Mouse (Mus musculus) midbrain, embryonic 16.5 days (tissue): ENCODE data around the gene Itprid1. TPM values are rescaled to one million over a fixed set of nuclear protein-coding genes. Genes with fewer than 3 reads are reported as not detected.

Experiments used
- ATAC-seq: fragments of 200-750 bp; cut with Nextera tagmentation; 2 replicates; pipeline ENCODE4 v1.8.0; 2017; ENCODE audit warnings: moderate TSS enrichment
- H3K27ac ChIP-seq: fragments of 300-500 bp; sonication (generic); 2 replicates; pipeline ENCODE4 v1.5.1; 2014; ENCODE audit warnings: mild to moderate bottlenecking, low read length, mixed read lengths
- H3K27me3 ChIP-seq: fragments of 300-500 bp; sonication (generic); 2 replicates; pipeline ENCODE4 v1.6.1; 2014; ENCODE audit warnings: low read depth, low read length, mixed read lengths; ENCODE audit not compliant: control insufficient read depth, insufficient read depth
- H3K36me3 ChIP-seq: fragments of 300-500 bp; sonication (generic); 2 replicates; pipeline ENCODE4 v1.6.1; 2014; ENCODE audit warnings: mild to moderate bottlenecking, low read length, moderate library complexity, mixed read lengths; ENCODE audit not compliant: control insufficient read depth, insufficient read depth
- H3K4me1 ChIP-seq: fragments of 300-500 bp; sonication (generic); 2 replicates; pipeline ENCODE4 v1.6.1; 2014; ENCODE audit warnings: mild to moderate bottlenecking, low read length, mixed read lengths; ENCODE audit not compliant: control insufficient read depth, insufficient read depth
- H3K4me2 ChIP-seq: fragments of 300-500 bp; sonication (generic); 2 replicates; pipeline ENCODE4 v1.6.1; 2014; ENCODE audit warnings: mild to moderate bottlenecking, low read length, mixed read lengths
- H3K4me3 ChIP-seq: fragments of 300-500 bp; sonication (generic); 2 replicates; pipeline ENCODE4 v1.5.1; 2014; ENCODE audit warnings: low read depth, mild to moderate bottlenecking, low read length, moderate library complexity, mixed read lengths
- H3K9ac ChIP-seq: fragments of 300-500 bp; sonication (generic); 2 replicates; pipeline ENCODE4 v1.6.1; 2014; ENCODE audit warnings: low read depth, low read length, mixed read lengths
- H3K9me3 ChIP-seq: fragments of 300-500 bp; sonication (generic); replicated peaks from 2 replicates; pipeline ENCODE4 v1.6.1; 2014; ENCODE audit warnings: mild to moderate bottlenecking, low read length, mixed read lengths; ENCODE audit not compliant: control insufficient read depth, poor library complexity, severe bottlenecking
- WGBS: fragments of 180-500 bp; shearing (Covaris S2); extraction: QIAGEN DNeasy Blood & Tissue Kit; methylation state at CpG from one replicate; pipeline ENCODE4 v1.1.7; 2014; 5-methylcytosine and 5-hydroxymethylcytosine counted together
- polyA plus RNA-seq: library from polyadenylated mRNA; unstranded; fragments of >200 nt; fragmentation: Nextera tagmentation; extraction: Ambion mirVana; gene quantifications from 2 replicates; pipeline ENCODE4 v1.2.1, GENCODE M21; 2015

The Itprid1 gene
- polyA plus RNA-seq, 1 experiment from 2014 or later = 0.05 TPM

GRCm38 (mm10) chr6:55920866-55921630, 84.4 kb downstream of the Itprid1 start:
- Histone ChIP-seq H3K4me2 (no peak overlapping the region), H3K27me3 (no peaks in the 10 kb centered on the region), H3K9me3 (no peaks in the 10 kb centered on the region), H3K27ac (no peak overlapping the region), H3K4me3 (no peak overlapping the region), H3K4me1 (peaks cover 6% of the 10 kb centered on the region), H3K36me3 (no peaks in the 10 kb centered on the region), H3K9ac (no peak overlapping the region)
- peak; percentile 60; the same call in 1 of the 2 replicates for ATAC-seq
- 43% methylated on average over 4 of the region's 4 CpGs for WGBS

GRCm38 (mm10) chr6:55944709-55945108, 108.0 kb downstream of the Itprid1 start:
- H3K4me1 ChIP-seq = no peaks in the 10 kb centered on the region
- no peak overlapping the region for H3K9ac ChIP-seq
- H3K9me3 ChIP-seq = no peaks in the 10 kb centered on the region
- no peak overlapping the region for H3K27ac ChIP-seq
- ATAC-seq = no peak
- WGBS = 88% methylated on average over 1 of the region's 1 CpGs
- no peak overlapping the region for H3K4me3 ChIP-seq
- H3K36me3 ChIP-seq = no peaks in the 10 kb centered on the region
- H3K27me3 ChIP-seq = no peaks in the 10 kb centered on the region
- no peak overlapping the region for H3K4me2 ChIP-seq

- H3K4me3 ChIP-seq = no peak overlapping the region
- no peaks in the 10 kb centered on the region for H3K36me3 ChIP-seq
- no peaks in the 10 kb centered on the region for H3K27me3 ChIP-seq
- H3K27ac ChIP-seq = no peak overlapping the region
- no peaks in the 10 kb centered on the region for H3K9me3 ChIP-seq
- no peak overlapping the region for H3K4me2 ChIP-seq
- peak; percentile 94 for ATAC-seq
- H3K9ac ChIP-seq = no peak overlapping the region
- no peaks in the 10 kb centered on the region for H3K4me1 ChIP-seq
- 76% methylated on average over 8 of the region's 8 CpGs for WGBS
These were observed 113.8 kb downstream of the Itprid1 start for GRCm38 (mm10) chr6:55950345-55951110.

GRCm38 (mm10) chr6:55972998-55973397, 136.3 kb downstream of the Itprid1 start:
- no peaks in the 10 kb centered on the region for H3K4me1 ChIP-seq
- no peak overlapping the region for H3K27ac ChIP-seq
- H3K4me2 ChIP-seq = no peak overlapping the region
- H3K27me3 ChIP-seq = no peaks in the 10 kb centered on the region
- H3K4me3 ChIP-seq = no peak overlapping the region
- H3K9me3 ChIP-seq = no peaks in the 10 kb centered on the region
- H3K9ac ChIP-seq = no peak overlapping the region
- peak; percentile 72; the same call in 1 of the 2 replicates for ATAC-seq
- no peaks in the 10 kb centered on the region for H3K36me3 ChIP-seq

GRCm38 (mm10) chr6:55979766-55980165, 143.1 kb downstream of the Itprid1 start:
- no peaks in the 10 kb centered on the region for H3K36me3 ChIP-seq
- no peak for ATAC-seq
- no peak overlapping the region for H3K4me2 ChIP-seq
- H3K27me3 ChIP-seq = no peaks in the 10 kb centered on the region
- H3K4me3 ChIP-seq = no peak overlapping the region
- 88% methylated on average over 2 of the region's 2 CpGs for WGBS
- no peak overlapping the region for H3K9ac ChIP-seq
- no peaks in the 10 kb centered on the region for H3K4me1 ChIP-seq
- H3K9me3 ChIP-seq = no peaks in the 10 kb centered on the region
- no peak overlapping the region for H3K27ac ChIP-seq

- Histone ChIP-seq H3K4me3 (no peak overlapping the region), H3K27me3 (no peaks in the 10 kb centered on the region), H3K27ac (no peak overlapping the region), H3K9ac (no peak overlapping the region), H3K36me3 (no peaks in the 10 kb centered on the region), H3K4me1 (no peaks in the 10 kb centered on the region), H3K9me3 (no peaks in the 10 kb centered on the region), H3K4me2 (no peak overlapping the region)
- no peak for ATAC-seq
- 79% methylated on average over 4 of the region's 4 CpGs for WGBS
These were observed 172.0 kb downstream of the Itprid1 start for GRCm38 (mm10) chr6:56008711-56009110.

- WGBS = 81% methylated on average over 5 of the region's 5 CpGs
- no peak overlapping the region for H3K9ac ChIP-seq
- H3K4me3 ChIP-seq = no peak overlapping the region
- no peak for ATAC-seq
- H3K9me3 ChIP-seq = no peaks in the 10 kb centered on the region
- H3K4me2 ChIP-seq = no peak overlapping the region
- H3K27me3 ChIP-seq = no peaks in the 10 kb centered on the region
- peaks cover 4% of the 10 kb centered on the region for H3K4me1 ChIP-seq
- no peaks in the 10 kb centered on the region for H3K36me3 ChIP-seq
- H3K27ac ChIP-seq = no peak overlapping the region
These were observed 175.7 kb downstream of the Itprid1 start for GRCm38 (mm10) chr6:56012384-56012783.

- Histone ChIP-seq H3K27ac (no peak within 1 kb of the TSS), H3K9ac (no peak within 1 kb of the TSS), H3K4me3 (no peak within 1 kb of the TSS), H3K27me3 (no peaks in the 10 kb centered on the region), H3K9me3 (no peaks in the 10 kb centered on the region), H3K4me1 (peaks cover 9% of the 10 kb centered on the region), H3K36me3 (no peaks in the 10 kb centered on the region), H3K4me2 (peak within 1 kb of the TSS; percentile 39)
- peak; percentile 95 for ATAC-seq
- 32% methylated on average over 16 of the region's 16 CpGs for WGBS
These were observed 180.7 kb downstream of the Itprid1 start, which contains the start of gene Ppp1r17 for GRCm38 (mm10) chr6:56017291-56017994. Gene Ppp1r17, plus strand, starts transcription at chr6:56017497.
